Mouse (Mus musculus) embryonic facial prominence, embryonic 13.5 days (tissue): ENCODE results near the gene Glt6d1. TPM values are rescaled to one million over a fixed set of nuclear protein-coding genes. Genes with fewer than 3 reads are reported as not detected.

Experiments
- ATAC-seq: fragments of 200-750 bp; cut with Nextera tagmentation; 2 replicates; pipeline ENCODE4 v1.8.0; 2017; ENCODE audit warnings: low read depth; ENCODE audit not compliant: insufficient number of reproducible peaks, insufficient read depth, low FRiP score, low TSS enrichment
- H3K27ac ChIP-seq: fragments of 300-500 bp; sonication (generic); 2 replicates; pipeline ENCODE4 v1.5.1; 2015; ENCODE audit warnings: moderate library complexity, mild to moderate bottlenecking, inconsistent platforms
- H3K27me3 ChIP-seq: fragments of 300-500 bp; sonication (generic); 2 replicates; pipeline ENCODE4 v1.6.1; 2015; ENCODE audit warnings: mild to moderate bottlenecking, inconsistent platforms
- H3K36me3 ChIP-seq: fragments of 300-500 bp; sonication (generic); 2 replicates; pipeline ENCODE4 v1.6.1; 2015; ENCODE audit warnings: mild to moderate bottlenecking, inconsistent platforms
- H3K4me1 ChIP-seq: fragments of 300-500 bp; sonication (generic); 2 replicates; pipeline ENCODE4 v1.6.1; 2015; ENCODE audit warnings: inconsistent platforms
- H3K4me2 ChIP-seq: fragments of 300-500 bp; sonication (generic); 2 replicates; pipeline ENCODE4 v1.6.1; 2015; ENCODE audit warnings: moderate library complexity, mild to moderate bottlenecking, inconsistent platforms
- H3K4me3 ChIP-seq: fragments of 300-500 bp; sonication (generic); 2 replicates; pipeline ENCODE4 v1.5.1; 2015; ENCODE audit warnings: mild to moderate bottlenecking, inconsistent platforms
- H3K9ac ChIP-seq: fragments of 300-500 bp; sonication (generic); 2 replicates; pipeline ENCODE4 v1.6.1; 2015; ENCODE audit warnings: mild to moderate bottlenecking, inconsistent platforms
- H3K9me3 ChIP-seq: fragments of 300-500 bp; sonication (generic); 2 replicates; pipeline ENCODE4 v1.6.1; 2016; ENCODE audit warnings: inconsistent platforms
- WGBS: fragments of 180-500 bp; shearing (Covaris S2); methylation state at CpG from one replicate; pipeline ENCODE4 v1.1.7; 2015; ENCODE audit warnings: mixed read lengths; 5-methylcytosine and 5-hydroxymethylcytosine counted together
- polyA plus RNA-seq: library from polyadenylated mRNA; unstranded; fragments of >200 nt; fragmentation: Nextera tagmentation; extraction: Ambion mirVana; gene quantifications from 2 replicates; pipeline ENCODE4 v1.2.1, GENCODE M21; 2015

The Glt6d1 gene
- polyA plus RNA-seq, 1 experiment from 2014 or later, result not detected

DNA sequence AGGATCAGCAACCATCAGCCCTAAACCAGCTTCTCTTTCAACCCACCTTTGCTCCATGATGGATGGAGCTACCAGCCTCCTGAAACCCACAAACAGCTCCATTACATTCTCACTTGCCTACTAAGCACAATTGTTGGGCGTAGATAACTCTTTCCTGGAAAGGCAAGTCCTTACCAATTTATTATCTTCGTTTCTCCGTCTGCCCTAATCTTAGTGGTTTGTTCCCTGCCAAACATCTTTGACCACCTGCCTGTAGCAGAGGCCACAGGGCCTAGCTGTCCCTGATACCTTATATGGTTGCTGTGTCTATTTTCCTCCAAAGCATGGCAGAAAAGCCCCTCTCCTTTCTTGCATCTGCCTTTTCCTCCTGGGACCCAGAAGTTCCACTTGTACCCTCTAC lies 26.6 kb downstream of the Glt6d1 start:
- no peak for ATAC-seq
- 88% methylated on average over 3 of the region's 3 CpGs for WGBS
- no peak overlapping the region for H3K27ac ChIP-seq
- H3K4me2 ChIP-seq, result no peak overlapping the region
- no peaks in the 10 kb centered on the region for H3K36me3 ChIP-seq
- no peak overlapping the region for H3K9ac ChIP-seq
- H3K9me3 ChIP-seq, result no peaks in the 10 kb centered on the region
- H3K27me3 ChIP-seq, result no peaks in the 10 kb centered on the region; the same call in 1 of the 2 replicates
- H3K4me3 ChIP-seq, result no peak overlapping the region
- H3K4me1 ChIP-seq, result no peaks in the 10 kb centered on the region

GRCm38 (mm10) chr2:25785573-25786322 lies 29.9 kb downstream of the Glt6d1 start:
- WGBS, result 69% methylated on average over 5 of the region's 5 CpGs
- H3K4me2 ChIP-seq, result no peak overlapping the region

GRCm38 (mm10) chr2:25781957-25782356 lies 33.7 kb downstream of the Glt6d1 start, which contains the start of gene Gm13539:
TSS of gene Gm13539 (plus strand) at chr2:25782257.
- Histone ChIP-seq H3K4me1 (no peaks in the 10 kb centered on the region), H3K4me3 (no peak within 1 kb of the TSS), H3K36me3 (no peaks in the 10 kb centered on the region), H3K27ac (no peak within 1 kb of the TSS), H3K4me2 (no peak within 1 kb of the TSS), H3K9ac (no peak within 1 kb of the TSS), H3K27me3 (no peaks in the 10 kb centered on the region; the same call in 1 of the 2 replicates), H3K9me3 (no peaks in the 10 kb centered on the region)
- ATAC-seq, result no peak
- whole genome bisulfite sequencing, result 85% methylated on average over 3 of the region's 3 CpGs

More at GRCm38 (mm10) chr2:25785573-25786322, 29.9 kb downstream of the Glt6d1 start:
- H3K9me3 ChIP-seq, result no peaks in the 10 kb centered on the region
- H3K27me3 ChIP-seq, result no peaks in the 10 kb centered on the region; the same call in 1 of the 2 replicates
- no peak overlapping the region for H3K9ac ChIP-seq
- ATAC-seq, result no peak
- H3K4me1 ChIP-seq, result no peaks in the 10 kb centered on the region
- no peak overlapping the region for H3K4me3 ChIP-seq
- no peak overlapping the region for H3K27ac ChIP-seq
- no peaks in the 10 kb centered on the region for H3K36me3 ChIP-seq

GRCm38 (mm10) chr2:25780921-25781320 lies 34.7 kb downstream of the Glt6d1 start:
- H3K4me2 ChIP-seq, result no peak overlapping the region
- ATAC-seq, result no peak
- no peaks in the 10 kb centered on the region for H3K36me3 ChIP-seq
- WGBS, result 74% methylated on average over 4 of the region's 4 CpGs
- H3K27ac ChIP-seq, result no peak overlapping the region
- no peak overlapping the region for H3K9ac ChIP-seq
- H3K4me1 ChIP-seq, result no peaks in the 10 kb centered on the region
- H3K4me3 ChIP-seq, result no peak overlapping the region
- H3K27me3 ChIP-seq, result no peaks in the 10 kb centered on the region; the same call in 1 of the 2 replicates
- H3K9me3 ChIP-seq, result no peaks in the 10 kb centered on the region

DNA sequence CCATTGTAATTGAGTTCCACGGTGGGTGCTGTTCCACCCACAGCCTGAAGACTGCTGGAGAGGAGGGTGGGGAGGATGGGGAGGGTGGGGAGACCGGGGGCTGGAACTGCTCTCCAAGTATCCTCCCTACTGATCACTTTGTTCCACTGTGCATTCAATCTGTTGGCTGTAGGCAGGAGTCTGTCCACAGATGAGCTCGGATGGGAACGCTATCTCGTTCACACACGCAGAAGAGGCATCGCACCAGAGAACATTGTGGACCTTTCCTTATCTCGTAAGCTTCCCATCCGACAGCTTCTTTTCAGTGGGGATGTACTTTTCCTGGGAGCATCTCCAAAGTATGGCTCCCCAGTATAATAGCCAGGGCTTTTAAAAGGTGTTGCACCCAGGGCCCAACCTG lies 36.6 kb downstream of the Glt6d1 start:
- WGBS, result 87% methylated on average over 9 of the region's 9 CpGs
- Histone ChIP-seq H3K9me3 (no peaks in the 10 kb centered on the region), H3K27me3 (no peaks in the 10 kb centered on the region), H3K4me1 (no peaks in the 10 kb centered on the region), H3K9ac (no peak overlapping the region), H3K4me2 (no peak overlapping the region), H3K27ac (no peak overlapping the region), H3K4me3 (no peak overlapping the region), H3K36me3 (no peaks in the 10 kb centered on the region)
- no peak for ATAC-seq

- H3K4me1 ChIP-seq, result no peaks in the 10 kb centered on the region
- ATAC-seq, result no peak
- 84% methylated on average over 1 of the region's 1 CpGs for WGBS
Measured at GRCm38 (mm10) chr2:25776717-25777116, 38.9 kb downstream of the Glt6d1 start, which contains the start of gene Lcn11. TSS of gene Lcn11 (plus strand) at chr2:25777017.

GRCm38 (mm10) chr2:25775991-25776390 lies 39.7 kb downstream of the Glt6d1 start:
- H3K9ac ChIP-seq, result no peak overlapping the region
- no peak for ATAC-seq
- no peak overlapping the region for H3K4me2 ChIP-seq
- no peak overlapping the region for H3K4me3 ChIP-seq
- H3K27ac ChIP-seq, result no peak overlapping the region
- no peaks in the 10 kb centered on the region for H3K4me1 ChIP-seq
- 73% methylated on average over 3 of the region's 3 CpGs for WGBS
- no peaks in the 10 kb centered on the region for H3K36me3 ChIP-seq
- H3K9me3 ChIP-seq, result no peaks in the 10 kb centered on the region
- no peaks in the 10 kb centered on the region for H3K27me3 ChIP-seq

More at GRCm38 (mm10) chr2:25776717-25777116, 38.9 kb downstream of the Glt6d1 start, which contains the start of gene Lcn11:
- Histone ChIP-seq H3K27ac (no peak within 1 kb of the TSS), H3K9me3 (no peaks in the 10 kb centered on the region), H3K27me3 (no peaks in the 10 kb centered on the region), H3K4me3 (no peak within 1 kb of the TSS), H3K36me3 (no peaks in the 10 kb centered on the region), H3K4me2 (no peak within 1 kb of the TSS), H3K9ac (no peak within 1 kb of the TSS)

- ATAC-seq, result no peak
- Histone ChIP-seq H3K27me3 (no peaks in the 10 kb centered on the region), H3K9me3 (no peaks in the 10 kb centered on the region), H3K9ac (no peak overlapping the region), H3K27ac (no peak overlapping the region), H3K36me3 (no peaks in the 10 kb centered on the region), H3K4me3 (no peak overlapping the region), H3K4me2 (no peak overlapping the region), H3K4me1 (no peaks in the 10 kb centered on the region)
- WGBS, result 75% methylated on average over 2 of the region's 2 CpGs
Measured at GRCm38 (mm10) chr2:25774640-25775039, 41.0 kb downstream of the Glt6d1 start.

GRCm38 (mm10) chr2:25773507-25773906 lies 42.1 kb downstream of the Glt6d1 start:
- no peak overlapping the region for H3K27ac ChIP-seq
- H3K4me2 ChIP-seq, result no peak overlapping the region
- no peaks in the 10 kb centered on the region for H3K27me3 ChIP-seq
- no peaks in the 10 kb centered on the region for H3K36me3 ChIP-seq
- ATAC-seq, result no peak
- H3K9ac ChIP-seq, result no peak overlapping the region
- no peaks in the 10 kb centered on the region for H3K4me1 ChIP-seq
- no peak overlapping the region for H3K4me3 ChIP-seq
- WGBS, result 85% methylated on average over 2 of the region's 2 CpGs
- no peaks in the 10 kb centered on the region for H3K9me3 ChIP-seq

GRCm38 (mm10) chr2:25767764-25768163 lies 47.9 kb downstream of the Glt6d1 start:
- no peak overlapping the region for H3K4me2 ChIP-seq
- H3K9ac ChIP-seq, result no peak overlapping the region
- WGBS, result 82% methylated on average over 4 of the region's 4 CpGs
- no peak overlapping the region for H3K27ac ChIP-seq
- H3K4me1 ChIP-seq, result no peaks in the 10 kb centered on the region
- no peak overlapping the region for H3K4me3 ChIP-seq
- H3K9me3 ChIP-seq, result no peaks in the 10 kb centered on the region
- H3K27me3 ChIP-seq, result no peaks in the 10 kb centered on the region
- H3K36me3 ChIP-seq, result no peaks in the 10 kb centered on the region
- no peak for ATAC-seq

DNA sequence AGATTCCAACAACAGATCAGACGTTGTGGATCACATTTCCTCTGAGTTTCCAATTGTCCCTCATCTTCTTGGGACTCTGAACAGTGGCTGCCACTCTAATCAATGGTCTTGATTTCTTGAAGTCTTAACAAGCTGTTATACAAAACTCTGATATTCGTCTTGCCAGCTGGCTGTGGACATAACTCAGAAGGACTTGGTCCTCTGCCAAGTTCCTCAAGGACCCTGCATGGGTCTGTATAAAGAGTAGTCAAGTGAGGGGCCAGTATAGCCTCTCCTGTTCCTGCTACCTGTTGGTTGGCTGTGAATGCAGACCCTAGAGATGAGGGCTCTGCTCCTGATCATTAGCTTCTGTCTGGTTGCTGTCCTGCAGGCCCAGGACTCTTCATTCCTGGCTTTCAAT lies 50.4 kb downstream of the Glt6d1 start, which contains the start of gene Lcn3:
Gene Lcn3 (plus strand): TSS at position 301 of the 400 bp plus-strand sequence.
- H3K9me3 ChIP-seq, result no peaks in the 10 kb centered on the region
- no peak within 1 kb of the TSS for H3K4me3 ChIP-seq
- no peaks in the 10 kb centered on the region for H3K36me3 ChIP-seq
- H3K27ac ChIP-seq, result no peak within 1 kb of the TSS
- no peaks in the 10 kb centered on the region for H3K27me3 ChIP-seq
- 42% methylated on average over 2 of the region's 2 CpGs for WGBS
- ATAC-seq, result no peak
- no peaks in the 10 kb centered on the region for H3K4me1 ChIP-seq
- H3K9ac ChIP-seq, result no peak within 1 kb of the TSS
- H3K4me2 ChIP-seq, result no peak within 1 kb of the TSS

- no peaks in the 10 kb centered on the region for H3K27me3 ChIP-seq
- H3K4me1 ChIP-seq, result no peaks in the 10 kb centered on the region
- H3K4me3 ChIP-seq, result no peak overlapping the region
- H3K9ac ChIP-seq, result no peak overlapping the region
- H3K9me3 ChIP-seq, result peaks cover 5% of the 10 kb centered on the region; the same call in 1 of the 2 replicates
- WGBS, result 20% methylated on average over 4 of the region's 4 CpGs
- ATAC-seq, result no peak
- no peaks in the 10 kb centered on the region for H3K36me3 ChIP-seq
- no peak overlapping the region for H3K4me2 ChIP-seq
- no peak overlapping the region for H3K27ac ChIP-seq
Measured at GRCm38 (mm10) chr2:25758064-25758625, 57.5 kb downstream of the Glt6d1 start.
